Mouse (Mus musculus) liver, embryonic 15.5 days (tissue): ENCODE data around the gene Gm20388. TPM values are rescaled to one million over a fixed set of nuclear protein-coding genes. Genes with fewer than 3 reads are reported as not detected.

Source experiments
- ATAC-seq: fragments of 200-750 bp; cut with Nextera tagmentation; 2 replicates; pipeline ENCODE4 v1.8.0; 2017; ENCODE audit warnings: moderate number of reproducible peaks, mild to moderate bottlenecking, moderate library complexity; ENCODE audit not compliant: insufficient read depth
- H3K27ac ChIP-seq: fragments of 300-500 bp; sonication (generic); replicated peaks from 2 replicates; pipeline ENCODE4 v1.5.1; 2015; ENCODE audit warnings: mild to moderate bottlenecking, inconsistent platforms
- H3K27me3 ChIP-seq: fragments of 300-500 bp; sonication (generic); 2 replicates; pipeline ENCODE4 v1.6.1; 2015; ENCODE audit warnings: mild to moderate bottlenecking, inconsistent platforms
- H3K36me3 ChIP-seq: fragments of 300-500 bp; sonication (generic); replicated peaks from 2 replicates; pipeline ENCODE4 v1.6.1; 2015; ENCODE audit warnings: moderate library complexity, mild to moderate bottlenecking, inconsistent platforms
- H3K4me1 ChIP-seq: fragments of 300-500 bp; sonication (generic); replicated peaks from 2 replicates; pipeline ENCODE4 v1.6.1; 2015; ENCODE audit warnings: inconsistent platforms
- H3K4me2 ChIP-seq: fragments of 300-500 bp; sonication (generic); 2 replicates; pipeline ENCODE4 v1.6.1; 2015; ENCODE audit warnings: moderate library complexity, mild to moderate bottlenecking, inconsistent platforms
- H3K4me3 ChIP-seq: fragments of 300-500 bp; sonication (generic); replicated peaks from 2 replicates; pipeline ENCODE4 v1.5.1; 2015; ENCODE audit warnings: mild to moderate bottlenecking, inconsistent platforms
- H3K9ac ChIP-seq: fragments of 300-500 bp; sonication (generic); 2 replicates; pipeline ENCODE4 v1.6.1; 2015; ENCODE audit warnings: moderate library complexity, mild to moderate bottlenecking, inconsistent platforms
- H3K9me3 ChIP-seq: fragments of 300-500 bp; sonication (generic); replicated peaks from 2 replicates; pipeline ENCODE4 v1.6.1; 2016; ENCODE audit warnings: inconsistent platforms
- WGBS: fragments of 180-500 bp; shearing (Covaris S2); methylation state at CpG from one replicate; pipeline ENCODE4 v1.1.7; 2015; ENCODE audit warnings: mixed read lengths; ENCODE audit not compliant: insufficient replicate concordance; 5-methylcytosine and 5-hydroxymethylcytosine counted together
- polyA plus RNA-seq: library from polyadenylated mRNA; unstranded; fragments of >200 nt; fragmentation: Nextera tagmentation; extraction: Ambion mirVana; gene quantifications from 2 replicates; pipeline ENCODE4 v1.2.1, GENCODE M21; 2015

The Gm20388 gene
- polyA plus RNA-seq, 1 experiment from 2014 or later, result not detected

DNA sequence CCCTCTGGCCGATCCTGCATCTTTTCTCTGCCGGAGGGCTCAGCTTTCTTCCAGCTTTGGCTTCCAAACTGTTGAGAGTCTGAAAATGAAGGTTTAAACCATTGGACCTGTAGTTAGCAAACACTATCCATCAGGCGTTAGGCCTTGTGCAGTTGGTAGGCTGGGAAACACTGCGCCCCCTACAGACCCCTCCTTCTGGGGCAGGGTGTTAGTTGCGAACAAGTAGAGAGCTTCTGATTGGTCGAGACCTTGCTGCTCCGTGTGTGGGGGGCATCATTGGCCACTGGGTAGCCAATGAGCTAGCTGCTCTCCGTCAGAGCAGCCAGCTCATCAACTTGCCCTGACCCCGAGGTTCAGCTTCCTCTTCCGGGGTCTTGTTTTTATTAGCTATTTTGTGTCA is 1263.5 kb downstream of the Gm20388 start:
- Histone ChIP-seq H3K4me2 (no peak overlapping the region), H3K4me1 (0 out of 2 replicates have a peak, but pooled peaks cover 4% of the 10 kb centered on the region), H3K27ac (no peak overlapping the region), H3K4me3 (no peak overlapping the region), H3K27me3 (no peaks in the 10 kb centered on the region), H3K9me3 (no peaks in the 10 kb centered on the region), H3K36me3 (no peaks in the 10 kb centered on the region), H3K9ac (no peak overlapping the region)
- no peak for ATAC-seq
- 60% methylated on average over 10 of the region's 10 CpGs for WGBS

DNA sequence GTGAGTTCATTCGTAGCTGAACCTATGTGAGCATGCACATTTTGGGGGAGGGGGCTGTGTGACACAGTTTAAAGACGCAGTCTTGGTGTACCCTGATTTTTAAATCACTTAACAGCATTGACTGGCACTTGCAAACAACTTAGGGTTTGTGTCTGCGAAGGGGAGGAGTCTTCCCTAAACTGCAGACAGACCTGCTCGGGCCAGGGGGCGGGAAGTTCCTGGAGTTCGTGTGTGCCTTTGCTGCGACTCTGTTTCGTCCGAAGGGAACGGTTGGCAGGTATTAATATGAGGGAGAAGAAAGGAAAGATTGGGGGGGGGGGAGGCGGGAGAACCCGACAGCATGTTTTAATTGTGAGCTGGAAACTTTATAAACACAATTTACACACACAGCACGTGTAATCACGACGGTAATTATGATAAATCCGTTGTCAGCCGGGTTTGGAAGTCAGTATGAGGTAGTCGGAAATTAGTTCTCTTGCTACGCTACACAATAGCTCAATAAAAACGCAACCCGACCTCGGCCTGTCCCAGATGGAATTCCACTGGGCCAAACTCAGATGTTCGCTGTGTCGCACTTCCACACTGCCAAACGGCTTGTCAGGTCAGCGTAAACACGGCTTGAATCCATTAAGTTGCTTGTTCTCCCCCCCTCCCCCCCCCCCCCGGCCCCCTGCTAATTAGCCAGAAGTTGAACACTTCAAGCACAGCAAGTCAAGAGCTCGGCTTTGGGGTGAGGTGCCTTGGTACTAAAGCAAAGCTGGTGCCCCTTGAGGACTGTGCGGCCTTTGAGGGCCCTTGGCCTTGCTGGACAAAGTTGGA is 1264.3 kb downstream of the Gm20388 start:
- Histone ChIP-seq H3K4me3 (no peak overlapping the region), H3K9ac (no peak overlapping the region), H3K9me3 (no peaks in the 10 kb centered on the region), H3K27me3 (no peaks in the 10 kb centered on the region), H3K4me1 (0 out of 2 replicates have a peak, but pooled peaks cover 4% of the 10 kb centered on the region), H3K27ac (no peak overlapping the region), H3K36me3 (no peaks in the 10 kb centered on the region), H3K4me2 (no peak overlapping the region)
- WGBS, result 61% methylated on average over 29 of the region's 30 CpGs
- no peak for ATAC-seq

DNA sequence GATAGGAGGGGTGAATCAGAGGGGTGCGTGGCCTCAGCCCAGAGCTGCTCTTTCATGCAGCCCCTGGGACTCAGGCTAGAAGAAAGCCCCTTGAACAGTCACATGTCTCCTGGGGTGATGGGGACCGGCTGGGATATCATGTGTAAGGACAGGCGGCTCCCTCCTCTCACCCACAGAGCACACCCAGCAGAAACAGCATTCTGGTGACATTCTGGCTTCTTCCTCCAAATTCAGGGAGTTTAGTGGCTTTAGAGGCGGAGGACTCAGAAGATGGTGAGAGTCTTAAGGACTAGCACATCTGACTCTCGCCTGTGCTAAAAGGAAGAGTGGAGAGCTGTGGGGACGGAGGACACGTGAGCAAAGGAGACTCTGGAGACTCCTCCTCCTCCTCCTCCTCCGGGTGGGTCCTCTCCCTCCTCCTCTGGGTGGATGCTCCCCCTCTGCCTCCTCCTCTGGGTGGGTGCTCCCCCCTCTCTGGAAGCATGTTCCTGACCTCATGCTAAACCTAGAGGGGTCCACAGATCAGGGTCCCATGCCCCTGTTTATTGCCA is 1265.0 kb downstream of the Gm20388 start:
- no peaks in the 10 kb centered on the region for H3K4me1 ChIP-seq
- H3K4me3 ChIP-seq, result no peak overlapping the region
- H3K36me3 ChIP-seq, result no peaks in the 10 kb centered on the region
- no peaks in the 10 kb centered on the region for H3K27me3 ChIP-seq
- no peaks in the 10 kb centered on the region for H3K9me3 ChIP-seq
- H3K4me2 ChIP-seq, result no peak overlapping the region
- no peak overlapping the region for H3K27ac ChIP-seq
- ATAC-seq, result no peak
- WGBS, result 56% methylated on average over 8 of the region's 8 CpGs
- no peak overlapping the region for H3K9ac ChIP-seq

DNA sequence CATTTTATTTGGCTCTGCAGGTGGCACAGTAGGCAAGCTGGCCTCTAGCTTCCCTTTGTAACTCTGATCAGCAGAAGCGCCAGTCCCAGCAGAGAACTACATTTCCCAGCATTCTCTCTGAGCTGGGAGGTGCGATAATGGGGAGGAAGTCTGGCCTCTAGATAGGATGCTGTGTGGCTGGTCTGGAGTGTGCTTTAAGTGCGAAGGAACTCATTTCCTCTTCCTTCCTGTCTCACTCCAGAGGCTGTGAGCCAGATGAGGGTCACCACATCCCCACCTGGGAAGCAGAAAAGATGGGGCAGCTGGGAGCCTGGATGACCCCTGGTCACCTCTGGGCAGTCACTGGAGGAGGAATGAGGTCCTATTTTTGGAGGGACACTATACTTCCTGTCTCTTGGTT is 1265.7 kb downstream of the Gm20388 start:
- H3K4me2 ChIP-seq, result no peak overlapping the region
- WGBS, result 4% methylated on average over 3 of the region's 3 CpGs
- no peaks in the 10 kb centered on the region for H3K9me3 ChIP-seq
- H3K9ac ChIP-seq, result no peak overlapping the region
- H3K4me1 ChIP-seq, result no peaks in the 10 kb centered on the region
- no peaks in the 10 kb centered on the region for H3K27me3 ChIP-seq
- H3K27ac ChIP-seq, result no peak overlapping the region
- no peaks in the 10 kb centered on the region for H3K36me3 ChIP-seq
- 0 out of 2 replicates have a peak, but pooled peaks have one; percentile 37 for ATAC-seq
- H3K4me3 ChIP-seq, result no peak overlapping the region

DNA sequence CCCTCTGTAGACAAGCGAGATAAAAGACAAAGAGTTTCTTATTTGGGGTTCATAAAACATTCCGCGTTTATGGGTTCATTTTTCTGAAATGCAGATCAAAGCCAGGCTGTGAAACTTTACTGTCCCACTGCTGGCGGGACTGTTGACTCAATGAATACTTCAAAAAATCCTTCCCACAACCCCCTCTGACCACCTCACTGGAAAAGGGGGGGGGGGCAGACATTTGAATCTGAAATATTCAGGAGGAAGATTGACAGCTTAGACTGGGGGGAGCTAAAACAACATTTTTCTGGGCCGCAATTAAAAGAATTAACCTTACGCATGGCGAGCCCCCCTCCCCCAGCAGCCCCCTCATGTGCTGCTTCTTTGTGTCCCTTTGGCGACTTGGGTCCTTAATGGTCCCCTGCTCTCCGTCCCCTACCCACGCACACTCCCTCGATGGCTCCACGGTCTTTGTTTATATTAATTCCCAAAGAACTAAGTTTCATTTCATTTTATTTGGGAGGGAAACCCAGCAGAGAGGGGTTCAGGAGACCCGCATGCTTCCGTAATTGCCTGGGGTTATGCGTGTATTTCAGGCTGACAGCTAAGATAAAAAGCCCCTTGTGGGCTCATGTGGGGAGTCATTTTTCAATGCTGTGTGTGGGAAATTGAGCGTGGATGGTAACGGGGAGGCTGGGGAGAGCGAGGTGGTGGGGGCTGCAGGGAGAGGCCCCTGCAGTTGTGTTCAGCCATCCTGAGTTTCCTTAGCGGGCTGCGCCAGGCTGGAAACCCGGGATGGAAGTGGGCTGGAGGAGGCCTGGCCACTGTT is 1270.0 kb downstream of the Gm20388 start:
- Histone ChIP-seq H3K27me3 (no peaks in the 10 kb centered on the region), H3K9ac (no peak overlapping the region), H3K4me2 (no peak overlapping the region), H3K9me3 (no peaks in the 10 kb centered on the region), H3K36me3 (no peaks in the 10 kb centered on the region), H3K4me3 (no peak overlapping the region), H3K4me1 (no peaks in the 10 kb centered on the region), H3K27ac (no peak overlapping the region)
- ATAC-seq, result no peak
- WGBS, result 70% methylated on average over 21 of the region's 21 CpGs

DNA sequence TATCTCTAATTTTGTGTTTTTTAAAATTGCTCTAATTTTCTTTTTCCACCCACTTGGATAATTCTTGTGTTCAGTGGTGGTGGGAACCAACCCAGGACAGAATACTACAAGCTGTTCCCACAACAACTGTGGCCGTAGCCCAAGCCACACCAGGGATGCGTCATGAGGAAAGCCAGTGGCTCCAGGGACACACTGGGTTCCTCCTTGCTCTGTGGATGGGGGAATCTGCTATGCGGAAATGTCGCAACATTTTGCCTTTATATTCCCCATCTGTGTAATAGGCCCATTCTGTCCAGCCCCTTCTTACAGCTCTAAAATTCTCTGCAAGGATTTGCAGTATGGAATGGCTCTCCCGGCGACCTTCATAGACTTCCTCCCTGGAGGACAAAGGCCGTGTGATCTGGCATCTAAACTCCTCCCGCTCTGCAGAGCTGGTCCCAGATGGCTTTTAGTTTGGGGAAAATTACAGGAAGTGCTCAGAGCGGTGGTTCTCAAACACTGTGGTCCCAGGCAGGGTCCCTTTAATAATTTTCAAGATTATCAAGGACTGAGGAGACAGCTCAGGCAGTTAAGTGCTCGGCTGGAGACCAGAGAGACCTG is 1270.7 kb downstream of the Gm20388 start:
- WGBS, result 47% methylated on average over 10 of the region's 10 CpGs
- no peaks in the 10 kb centered on the region for H3K36me3 ChIP-seq
- H3K4me1 ChIP-seq, result no peaks in the 10 kb centered on the region
- no peaks in the 10 kb centered on the region for H3K9me3 ChIP-seq
- no peak for ATAC-seq
- H3K4me2 ChIP-seq, result no peak overlapping the region
- H3K4me3 ChIP-seq, result no peak overlapping the region
- no peaks in the 10 kb centered on the region for H3K27me3 ChIP-seq
- no peak overlapping the region for H3K27ac ChIP-seq
- no peak overlapping the region for H3K9ac ChIP-seq

DNA sequence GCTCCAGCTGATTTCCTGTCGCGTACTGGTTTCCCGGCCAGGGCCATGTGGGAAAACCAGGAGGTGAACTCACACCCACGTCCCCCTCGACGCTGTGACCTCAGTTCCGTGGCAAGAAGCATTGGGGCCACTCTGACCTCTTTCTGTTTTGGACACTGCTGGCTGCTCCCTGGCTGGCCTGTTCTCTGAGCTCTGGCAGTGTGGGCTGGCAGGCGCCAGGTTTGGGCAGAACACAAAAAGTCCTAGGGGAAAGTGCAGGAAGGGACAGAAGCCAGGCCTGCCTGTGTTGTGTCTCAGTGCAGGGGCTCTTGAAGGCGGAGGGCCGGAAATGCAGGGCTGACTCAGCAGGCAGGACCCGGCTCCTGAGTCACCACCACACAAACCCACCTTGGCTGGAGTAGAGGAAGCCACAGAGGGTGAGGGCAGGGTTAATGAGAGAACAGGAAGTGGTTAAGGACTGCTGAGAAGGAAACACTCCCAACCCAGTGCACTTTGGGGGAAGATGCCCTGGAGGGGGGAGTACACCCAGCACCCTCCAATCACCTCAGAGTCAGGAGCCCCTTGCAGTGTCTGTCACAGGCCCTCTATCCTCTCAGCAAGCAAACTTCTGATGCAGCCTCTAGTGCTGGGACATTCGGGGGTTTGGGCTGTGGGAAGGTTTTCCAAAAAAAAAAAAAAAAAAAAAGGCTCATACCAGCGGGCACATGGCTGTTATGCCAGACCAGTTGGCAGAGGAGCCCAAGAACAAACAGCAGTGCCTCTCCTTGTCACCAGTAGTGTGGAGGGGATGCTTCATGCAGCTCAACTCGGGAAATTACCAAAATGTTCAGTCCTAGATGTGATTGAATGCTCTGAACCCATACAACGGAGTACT is 1277.1 kb downstream of the Gm20388 start:
- Histone ChIP-seq H3K9ac (no peak overlapping the region), H3K4me3 (no peak overlapping the region), H3K9me3 (no peaks in the 10 kb centered on the region), H3K36me3 (no peaks in the 10 kb centered on the region), H3K4me1 (no peaks in the 10 kb centered on the region), H3K4me2 (no peak overlapping the region), H3K27ac (no peak overlapping the region), H3K27me3 (peaks cover 27% of the 10 kb centered on the region)
- ATAC-seq, result no peak; the same call in 1 of the 2 replicates
- 21% methylated on average over 15 of the region's 15 CpGs for WGBS

DNA sequence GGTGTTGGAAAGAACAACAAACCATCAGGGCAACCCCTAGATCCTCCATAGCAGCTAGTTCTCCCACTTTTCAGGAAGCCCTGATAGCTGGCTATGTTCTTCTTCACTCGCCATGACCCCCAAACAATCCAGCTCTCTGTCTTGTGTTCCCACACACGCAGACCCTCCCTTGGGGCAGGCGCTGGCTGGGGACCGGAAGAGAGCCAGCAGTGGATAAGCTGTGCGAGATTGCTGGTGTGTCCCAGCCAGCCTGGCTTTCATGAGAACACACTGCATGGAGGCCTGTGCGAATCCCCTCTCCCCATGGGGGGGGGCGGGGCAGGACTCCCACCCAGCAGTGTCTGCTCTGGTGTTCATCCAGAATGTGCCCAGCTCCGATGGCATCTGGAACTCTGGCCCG is 1278.4 kb downstream of the Gm20388 start:
- no peak for ATAC-seq
- Histone ChIP-seq H3K36me3 (no peaks in the 10 kb centered on the region), H3K4me1 (no peaks in the 10 kb centered on the region), H3K9ac (no peak overlapping the region), H3K9me3 (no peaks in the 10 kb centered on the region), H3K27me3 (peaks cover 37% of the 10 kb centered on the region), H3K4me2 (no peak overlapping the region), H3K27ac (no peak overlapping the region), H3K4me3 (no peak overlapping the region)
- 46% methylated on average over 9 of the region's 9 CpGs for WGBS

DNA sequence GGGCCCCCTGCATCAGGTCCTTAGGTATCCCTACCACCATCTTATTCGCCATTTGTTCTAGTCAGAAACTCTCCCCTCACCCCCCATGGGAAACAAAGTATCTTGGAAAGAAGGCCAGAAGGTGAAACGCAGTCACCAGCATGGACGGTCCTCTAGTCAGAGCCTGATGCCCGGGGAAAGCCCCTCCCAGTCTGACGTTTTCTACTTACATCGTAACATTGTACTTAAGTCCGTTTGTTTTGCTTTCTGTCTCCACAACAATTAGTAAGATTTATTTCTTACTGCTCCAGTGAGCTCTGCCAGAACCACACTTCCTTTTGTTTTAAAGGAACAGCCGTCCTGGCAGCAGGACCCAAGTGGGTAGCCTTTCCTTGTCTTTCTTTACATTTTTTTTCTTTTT is 1281.8 kb downstream of the Gm20388 start:
- Histone ChIP-seq H3K4me1 (no peaks in the 10 kb centered on the region), H3K27me3 (peaks cover 46% of the 10 kb centered on the region), H3K9me3 (no peaks in the 10 kb centered on the region), H3K36me3 (no peaks in the 10 kb centered on the region), H3K9ac (no peak overlapping the region), H3K4me2 (no peak overlapping the region), H3K27ac (no peak overlapping the region), H3K4me3 (no peak overlapping the region)
- ATAC-seq, result no peak
- 21% methylated on average over 8 of the region's 8 CpGs for WGBS

DNA sequence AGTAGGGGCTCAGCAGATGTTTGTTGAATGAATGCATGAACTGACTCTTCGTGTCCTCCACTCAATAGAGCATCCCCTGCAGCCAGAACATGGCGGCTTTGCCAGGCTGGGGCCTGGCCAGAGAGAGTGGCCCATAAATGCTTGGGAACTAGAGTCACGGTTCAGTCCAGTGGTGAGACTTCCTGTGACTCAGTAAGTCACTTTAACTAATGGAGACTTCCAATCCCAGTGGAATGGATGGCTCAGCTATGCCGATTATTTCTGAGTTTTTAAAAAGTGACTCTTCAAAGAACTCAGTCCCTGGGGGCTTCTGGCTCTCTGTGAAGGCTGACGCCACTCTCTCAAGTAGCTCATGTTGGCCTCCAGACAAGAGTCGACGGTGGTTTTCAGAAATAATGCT is 1285.3 kb downstream of the Gm20388 start:
- Histone ChIP-seq H3K27me3 (peaks cover 47% of the 10 kb centered on the region), H3K9me3 (no peaks in the 10 kb centered on the region), H3K4me2 (no peak overlapping the region), H3K4me1 (no peaks in the 10 kb centered on the region), H3K27ac (no peak overlapping the region), H3K36me3 (no peaks in the 10 kb centered on the region), H3K4me3 (no peak overlapping the region), H3K9ac (no peak overlapping the region)
- no peak for ATAC-seq
- WGBS, result 60% methylated on average over 7 of the region's 7 CpGs
